Mouse (Mus musculus) CD4-positive naive resting alpha-beta T cell, adult 76 days (primary cell): ENCODE data around the gene Tulp1. TPM values are rescaled to one million over a fixed set of nuclear protein-coding genes. Genes with fewer than 3 reads are reported as not detected.

ENCODE experiments used
- total RNA-seq: library from RNA; stranded (reverse); gene quantifications from one replicate; pipeline ENCODE4 v1.2.4, GENCODE M21; 2023

Gene Tulp1
- not detected for total RNA-seq

DNA sequence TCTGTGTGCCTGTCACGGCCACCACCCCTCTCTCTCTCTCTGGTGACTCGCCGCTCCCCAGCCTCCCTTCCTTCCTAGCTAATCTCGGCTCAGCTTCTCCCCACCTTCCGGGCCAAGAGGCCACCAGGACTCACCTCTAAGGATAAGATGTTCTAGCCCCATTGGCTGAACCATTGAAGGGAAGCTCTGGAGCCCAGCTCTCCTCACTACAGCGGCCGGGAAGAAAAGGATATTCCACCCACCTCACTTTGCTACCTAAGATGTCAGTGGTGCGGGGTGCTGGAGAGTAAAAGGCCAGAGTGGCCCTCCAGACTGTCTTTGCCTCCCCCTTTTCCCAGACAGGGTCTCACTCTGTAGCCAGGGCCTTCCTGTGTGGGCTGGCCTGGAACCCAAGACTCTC lies at the start of gene Tulp1:
Tulp1 (minus strand) TSS at position 101 of the 400 bp plus-strand sequence.

DNA sequence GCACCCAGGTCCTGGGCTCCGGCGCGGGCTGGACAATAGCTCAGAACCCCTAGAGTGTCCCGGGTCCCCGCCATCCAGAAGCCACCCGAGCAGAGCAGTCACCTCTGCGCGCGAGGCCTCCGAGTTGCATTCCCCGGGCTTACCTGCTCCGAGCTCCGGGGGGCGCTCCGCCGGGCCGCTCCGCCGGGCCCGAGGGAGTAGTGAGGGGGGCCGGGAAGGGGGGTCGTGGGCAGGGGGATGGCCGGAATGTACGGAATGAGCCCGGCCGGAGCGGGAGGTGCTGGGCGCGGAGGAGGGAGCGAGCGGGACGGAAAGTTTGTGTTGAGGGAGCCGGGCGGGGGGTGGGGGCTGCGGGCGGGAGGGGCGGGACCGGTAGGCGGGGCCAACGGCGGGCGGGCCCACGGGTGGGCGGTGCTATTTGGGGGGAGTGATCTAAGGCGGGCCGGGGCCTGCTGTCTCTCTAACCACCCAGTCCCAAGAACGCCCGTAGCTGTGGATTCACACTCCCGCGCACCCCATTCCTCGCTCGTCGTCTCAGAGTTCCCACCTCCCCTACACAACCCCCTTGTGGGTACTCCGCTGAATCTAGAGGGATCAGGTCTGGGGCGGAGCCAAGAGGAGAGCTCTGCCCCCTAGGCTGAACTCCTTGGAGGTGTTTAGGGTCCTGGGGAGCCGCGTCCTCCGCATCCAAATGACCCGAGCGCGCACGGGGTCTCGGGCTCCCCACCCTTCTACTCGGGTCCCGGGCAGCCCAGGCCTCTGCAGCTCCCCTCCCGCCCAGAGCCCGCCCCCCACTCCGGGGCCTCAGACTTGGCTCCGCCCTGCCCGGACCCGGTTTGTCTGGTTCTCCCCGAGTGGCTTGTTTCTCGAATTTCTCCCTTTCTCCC lies 14.3 kb downstream of the Tulp1 start, which contains the start of gene Tead3:
Tead3 (minus strand) TSS at position 352 of the 887 bp plus-strand sequence.

DNA sequence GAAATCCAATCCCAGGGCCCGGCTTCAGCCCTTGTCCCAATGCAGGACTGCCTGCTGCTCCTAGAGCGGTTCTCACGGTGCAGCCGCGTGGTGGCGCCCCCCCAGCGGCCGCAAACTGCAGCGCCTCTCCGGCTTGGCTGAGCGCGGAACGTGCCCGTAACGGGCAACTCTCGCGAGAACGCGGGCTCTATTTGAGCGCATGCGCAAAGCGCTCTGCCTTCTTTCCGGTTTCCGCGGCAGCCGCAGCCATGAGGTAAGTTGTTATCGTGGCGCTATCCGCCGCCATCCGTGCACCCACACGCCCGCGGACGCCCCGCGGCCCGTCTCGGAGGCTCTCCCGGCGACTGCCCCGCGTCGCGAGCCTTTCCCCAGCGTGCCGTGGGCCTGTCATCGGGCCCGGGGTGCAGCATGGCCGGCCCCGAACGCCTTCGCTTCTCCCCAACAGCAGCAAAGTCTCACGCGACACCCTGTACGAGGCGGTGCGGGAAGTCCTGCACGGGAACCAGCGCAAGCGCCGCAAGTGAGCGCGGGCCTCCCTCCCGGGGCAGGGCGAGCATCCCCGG lies 36.6 kb downstream of the Tulp1 start, which contains the start of gene Rpl10a:
Rpl10a (plus strand) TSS at position 106 of the 563 bp plus-strand sequence.

DNA sequence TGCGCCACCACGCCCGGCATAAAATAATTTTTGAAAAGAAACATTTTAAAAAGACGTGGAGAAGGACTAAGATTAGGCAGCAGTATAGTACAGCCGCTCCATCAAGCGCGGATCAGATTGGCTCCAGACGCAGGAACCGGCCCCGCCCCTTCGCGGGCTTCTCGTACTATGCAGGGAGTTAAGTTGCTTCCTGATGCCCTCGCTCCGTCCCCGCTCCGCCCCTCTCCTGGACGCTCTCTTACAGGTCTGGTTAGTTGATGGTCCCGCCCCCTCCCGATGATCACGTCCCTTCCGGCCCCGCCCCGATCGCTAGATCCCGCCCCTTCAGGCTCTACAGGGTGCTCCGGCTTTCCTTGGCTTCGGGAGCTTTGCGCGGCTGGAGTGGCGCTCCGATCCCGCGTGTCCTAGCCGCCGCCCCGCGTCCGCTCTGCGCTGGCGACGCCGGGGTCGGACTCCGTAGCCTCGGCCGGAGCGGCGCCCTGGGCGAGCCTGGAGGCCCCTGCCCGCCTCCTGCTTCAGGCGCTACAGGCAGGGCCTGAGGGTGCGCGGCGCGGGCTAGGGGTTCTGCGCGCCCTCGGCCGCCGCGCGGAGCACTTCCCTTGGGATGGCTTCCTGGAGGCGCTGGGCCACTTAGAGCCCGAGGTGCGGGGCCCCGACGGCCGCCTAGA lies 51.7 kb downstream of the Tulp1 start, which contains the start of gene Fance:
Fance (plus strand) TSS at position 308 of the 668 bp plus-strand sequence.

Other genes starting within 250 kb of the Tulp1 start
- gene Scube3, start 223.1 kb downstream of the Tulp1 start, total RNA-seq: not detected
- 12.6 TPM for gene Zfp523, start 188.1 kb downstream of the Tulp1 start, total RNA-seq
- 150 TPM for gene Def6, start 157.4 kb downstream of the Tulp1 start, total RNA-seq
- 29.0 TPM for gene Ppard, start 132.5 kb downstream of the Tulp1 start, total RNA-seq
- gene Fance, start 51.7 kb downstream of the Tulp1 start, total RNA-seq: 28.3 TPM
- 1,978 TPM for gene Rpl10a, start 36.8 kb downstream of the Tulp1 start, total RNA-seq
- 0.67 TPM for gene Tead3, start 14.4 kb downstream of the Tulp1 start, total RNA-seq
- 24.7 TPM for gene Fkbp5, start 152.3 kb upstream of the Tulp1 start, total RNA-seq
- 0.44 TPM for gene Armc12, start 165.6 kb upstream of the Tulp1 start, total RNA-seq
- not detected for gene Clpsl2, start 184.2 kb upstream of the Tulp1 start, total RNA-seq
- gene Clps, start 195.5 kb upstream of the Tulp1 start, total RNA-seq: 1.3 TPM
- not detected for gene Lhfpl5, start 210.4 kb upstream of the Tulp1 start, total RNA-seq